21 mouse cellular contexts compared by ENCODE assay signal in the genomic region with DNA sequence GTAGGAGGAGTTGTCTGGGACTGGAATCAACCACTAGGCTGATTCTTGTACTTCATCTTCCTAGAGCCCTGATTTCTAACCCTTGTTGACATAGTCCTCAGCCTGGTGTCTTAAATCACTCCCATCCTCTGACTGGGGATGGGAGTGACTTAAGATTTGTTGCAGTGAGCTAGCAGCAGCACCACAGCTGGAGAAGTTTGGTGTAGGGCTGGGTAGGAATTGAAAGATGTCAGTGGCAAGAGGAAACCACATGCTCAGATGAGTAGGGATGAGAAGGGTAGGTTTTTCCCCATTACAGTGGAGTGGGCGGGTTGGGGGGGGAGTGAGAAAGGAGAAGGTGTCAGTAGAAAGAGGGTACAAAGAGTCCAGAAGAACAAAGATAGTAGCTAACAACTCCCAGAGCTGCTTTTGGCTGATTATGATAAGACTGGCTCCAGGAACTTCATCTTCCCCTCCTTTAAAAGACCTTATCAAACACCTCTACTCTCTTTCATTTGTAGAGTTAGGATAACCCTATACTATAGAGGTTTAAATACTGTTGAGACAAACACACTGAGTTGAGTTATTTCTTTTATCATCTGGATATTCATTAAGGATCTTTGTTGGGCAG. TPM values are rescaled to one million over a fixed set of nuclear protein-coding genes. Genes with fewer than 3 reads are reported as not detected.
DNase-seq lines count a peak whose midpoint lies in the region; ATAC-seq and TF ChIP-seq lines count a peak whose summit lies in the region.
"Had no signal": no experiment of that assay in that cellular context is flagged by ENCODE, and none has a peak within 500 bp of the region (broad histone marks: within the 10 kb centered on the region; RNA-seq: fewer than 3 reads in every experiment).

No protein-coding gene starts in this region.

- 0% methylated on average over 1 of the region's 1 CpGs for WGBS in liver, embryonic 12.5 days (ENCODE audit: insufficient replicate concordance)
- WGBS in kidney, embryonic 14.5 days, result 68% methylated on average over 1 of the region's 1 CpGs

- no peak overlapping the region for H3K4me3 ChIP-seq in gastrocnemius, adult 2 months
- H3K4me3 ChIP-seq in MEL (ENCODE audit: control insufficient read depth in 1 of 2, insufficient read depth in 1 of 2, low read depth in 2 of 2, low read length in 2 of 2), result no peak overlapping the region
- H3K4me3 ChIP-seq in liver, embryonic 12.5 days, result no peak overlapping the region
- H3K4me3 ChIP-seq in kidney, embryonic 14.5 days (ENCODE audit: low read length), result no peak overlapping the region
- H3K4me3 ChIP-seq: embryonic facial prominence, embryonic 10.5 days; kidney, embryonic 15.5 days; midbrain, embryonic 12.5 days had no signal

- peaks cover 47 to 49% of the 10 kb centered on the region in 2 experiments for H3K4me1 ChIP-seq in MEL (ENCODE audit: control insufficient read depth in 1 of 2, insufficient read depth in 2 of 2, low read length in 2 of 2)
- peaks cover 81% of the 10 kb centered on the region for H3K4me1 ChIP-seq in liver, embryonic 12.5 days
- peaks cover 6% of the 10 kb centered on the region; the same call in 1 of the 2 replicates for H3K4me1 ChIP-seq in kidney, embryonic 14.5 days (ENCODE audit: control insufficient read depth, insufficient read depth, low read length)

- intact Hi-C loops in gastrocnemius, adult 2 months (cut with DNase I), result loop anchor here (2.0 kb wide), 1 partner anchor 50 kb away; no protein-coding TSS in a partner anchor

- H3K36me3 ChIP-seq in MEL (ENCODE audit: control insufficient read depth in 1 of 2, insufficient read depth in 2 of 2, low read length in 2 of 2), result peaks cover 0 to 61% of the 10 kb centered on the region in 2 experiments; a peak in 2 of 4 replicates
- H3K36me3 ChIP-seq in liver, embryonic 12.5 days, result no peaks in the 10 kb centered on the region
- no peaks in the 10 kb centered on the region for H3K36me3 ChIP-seq in kidney, embryonic 14.5 days (ENCODE audit: control insufficient read depth, insufficient read depth, low read length)
- H3K36me3 ChIP-seq: embryonic facial prominence, embryonic 10.5 days; kidney, embryonic 15.5 days; midbrain, embryonic 12.5 days had no signal

- no peak overlapping the region; the same call in 1 of the 2 replicates for H3K9ac ChIP-seq in MEL (ENCODE audit: control insufficient read depth, low read depth, low read length, poor library complexity, severe bottlenecking)
- H3K9ac ChIP-seq in liver, embryonic 12.5 days, result no peak overlapping the region
- no peak overlapping the region for H3K9ac ChIP-seq in kidney, embryonic 14.5 days (ENCODE audit: low read depth, low read length)
- H3K9ac ChIP-seq: kidney, embryonic 15.5 days; midbrain, embryonic 12.5 days had no signal

- TF ChIP-seq POLR2A in MEL (IDR thresholded peaks at IDR 0.05; ENCODE audit: control insufficient read depth in 1 of 2, insufficient read depth in 1 of 2, low read depth in 1 of 2, low read length in 2 of 2, poor library complexity in 1 of 2), result no peak

- DNase-seq in gastrocnemius, adult 2 months, result no peak
- no peak for DNase-seq in gastrocnemius, postnatal 25 days
- DNase-seq in MEL (ENCODE audit: low read depth, low spot score), result peak; percentile 84
- no peak for DNase-seq in thymus, postnatal 10 days (ENCODE audit: low spot score in 2 of 2)
- no peak for DNase-seq in layer of hippocampus, postnatal 36 days
- DNase-seq: adrenal gland, postnatal 25 days; cerebellum, adult 11 months; cerebellum, postnatal 10 days; kidney, postnatal 4 days; lung, adult 18-20 months; lung, postnatal 10 days had no signal

- H3K27me3 ChIP-seq in MEL (ENCODE audit: control insufficient read depth in 1 of 2, insufficient read depth in 2 of 2, low read length in 2 of 2), result no peaks in the 10 kb centered on the region
- no peaks in the 10 kb centered on the region for H3K27me3 ChIP-seq in liver, embryonic 12.5 days (replicated peaks)
- no peaks in the 10 kb centered on the region for H3K27me3 ChIP-seq in kidney, embryonic 14.5 days (ENCODE audit: control insufficient read depth, insufficient read depth, low read length)
- H3K27me3 ChIP-seq: kidney, embryonic 15.5 days had no signal

- TF ChIP-seq EP300 in MEL (IDR thresholded peaks at IDR 0.05; ENCODE audit: low read depth in 1 of 2, low read length in 2 of 2), result peak; percentile 94 to 96

- peaks cover 5% of the 10 kb centered on the region; the same call in 1 of the 2 replicates for H3K79me2 ChIP-seq in MEL (ENCODE audit: control insufficient read depth, insufficient read depth, low read length, poor library complexity)

- H3K9me3 ChIP-seq in MEL (replicated peaks; ENCODE audit: insufficient read depth, low read length), result no peaks in the 10 kb centered on the region
- H3K9me3 ChIP-seq in liver, embryonic 12.5 days (replicated peaks), result no peaks in the 10 kb centered on the region
- H3K9me3 ChIP-seq in kidney, embryonic 14.5 days (ENCODE audit: control insufficient read depth, low read length), result no peaks in the 10 kb centered on the region
- H3K9me3 ChIP-seq: embryonic facial prominence, embryonic 10.5 days; kidney, embryonic 15.5 days; midbrain, embryonic 12.5 days had no signal

- H3K4me2 ChIP-seq in liver, embryonic 12.5 days, result peak overlapping the region; percentile 41
- no peak overlapping the region for H3K4me2 ChIP-seq in kidney, embryonic 14.5 days (replicated peaks; ENCODE audit: low read depth, low read length)
- H3K4me2 ChIP-seq: heart, embryonic 11.5 days; kidney, embryonic 15.5 days; midbrain, embryonic 12.5 days had no signal

- peak; percentile 56 for ATAC-seq in liver, embryonic 12.5 days
- peak; percentile 6; the same call in 1 of the 2 replicates for ATAC-seq in megakaryocyte-erythroid progenitor cell, adult 5-6 weeks (replicated peaks; ENCODE audit: low FRiP score, low TSS enrichment, poor library complexity, severe bottlenecking)
- no peak for ATAC-seq in kidney, embryonic 14.5 days (ENCODE audit: low FRiP score, low TSS enrichment)
- ATAC-seq: forebrain, embryonic 16.5 days; intestine, postnatal 0 days had no signal

- TF ChIP-seq RAD21 in MEL (IDR thresholded peaks at IDR 0.05; ENCODE audit: low read depth, low read length), result no peak

- no peak for TF ChIP-seq CTCF in gastrocnemius, adult 2 months (IDR thresholded peaks at IDR 0.05)
- no peak for TF ChIP-seq CTCF in MEL (IDR thresholded peaks at IDR 0.05 in 2 of 3, conservative IDR thresholded peaks at IDR 0.05 in 1 of 3; ENCODE audit: control insufficient read depth in 1 of 3, insufficient read depth in 1 of 3, low read depth in 2 of 3, low read length in 3 of 3, poor library complexity in 1 of 3, severe bottlenecking in 1 of 3)

- H3K27ac ChIP-seq in gastrocnemius, adult 2 months, result 0 out of 2 replicates have a peak overlapping the region, but pooled peaks have one; percentile 50
- peak overlapping the region; percentile 78 for H3K27ac ChIP-seq in MEL (ENCODE audit: control insufficient read depth, low read depth, low read length)
- peak overlapping the region; percentile 69 for H3K27ac ChIP-seq in liver, embryonic 12.5 days
- H3K27ac ChIP-seq in kidney, embryonic 14.5 days (ENCODE audit: low read depth, low read length), result no peak overlapping the region
- H3K27ac ChIP-seq: embryonic facial prominence, embryonic 10.5 days; kidney, embryonic 15.5 days; midbrain, embryonic 12.5 days; stomach, postnatal 0 days had no signal

TF ChIP-seq in MEL, 35 proteins besides CTCF, POLR2A, EP300 and RAD21:
- peak; percentile 82 for TF ChIP-seq RCOR1 (IDR thresholded peaks at IDR 0.05; ENCODE audit: low read depth, low read length)
- TF ChIP-seq ETS1 (IDR thresholded peaks at IDR 0.05; ENCODE audit: low read depth, low read length), result peak; percentile 78; the same call in 1 of the 2 replicates
- TF ChIP-seq MAX (IDR thresholded peaks at IDR 0.05; ENCODE audit: low read length), result peak; percentile 38; the same call in 1 of the 2 replicates
- peak; percentile 93 for TF ChIP-seq TCF12 (IDR thresholded peaks at IDR 0.05; ENCODE audit: low read depth, low read length)
- no peak for TF ChIP-seq USF1 (IDR thresholded peaks at IDR 0.05; ENCODE audit: low read depth, low read length)
- peak; percentile 97 for TF ChIP-seq GATA1 (IDR thresholded peaks at IDR 0.05; ENCODE audit: low read depth, low read length)
- peak; percentile 67; the same call in 1 of the 2 replicates for TF ChIP-seq MYC (IDR thresholded peaks at IDR 0.05; ENCODE audit: low read depth, low read length)
- no peak for TF ChIP-seq NELFE (IDR thresholded peaks at IDR 0.05; ENCODE audit: low read depth, low read length)
- peak; percentile 74 for TF ChIP-seq MAZ (IDR thresholded peaks at IDR 0.05; ENCODE audit: low read depth, low read length)
- TF ChIP-seq POLR2AphosphoS5 (IDR thresholded peaks at IDR 0.05; ENCODE audit: borderline replicate concordance, low read depth, low read length), result no peak
- TF ChIP-seq TAL1 (IDR thresholded peaks at IDR 0.05; ENCODE audit: low read length), result peak; percentile 68
- TF ChIP-seq HCFC1 (IDR thresholded peaks at IDR 0.05; ENCODE audit: low read depth, low read length), result peak; percentile 40; the same call in 1 of the 2 replicates
- 0 out of 2 replicates have a peak, but pooled peaks have one; percentile 31 for TF ChIP-seq TBP (IDR thresholded peaks at IDR 0.05; ENCODE audit: low read depth, low read length)
- TF ChIP-seq MXI1 (IDR thresholded peaks at IDR 0.05; ENCODE audit: low read depth, low read length), result peak; percentile 67; the same call in 1 of the 2 replicates
- TF ChIP-seq USF2 (IDR thresholded peaks at IDR 0.05; ENCODE audit: borderline replicate concordance in 1 of 2, insufficient read depth in 1 of 2, low read depth in 1 of 2, low read length in 2 of 2), result no peak

RNA-seq across cellular contexts. Expression of a gene that starts 42.3 kb away (rescaled TPM):
- 10 to 100 TPM; 32.8 to 49.3 TPM for total RNA-seq in gastrocnemius, adult 2 months (2021)
- total RNA-seq in gastrocnemius, postnatal 25 days (2021), result 10 to 100 TPM; 43.0 to 50.7 TPM
- total RNA-seq in MEL (2012; rRNA removed), result 0.10 TPM in 1 of 2 replicates, not detected in the other
- under 1 TPM in 1 of 2 experiments, not detected in 1; 0.14 TPM for polyA plus RNA-seq in MEL (2012; ENCODE audit: insufficient read depth in 1 of 2, insufficient read length in 2 of 2, low read depth in 1 of 2, low replicate concordance in 2 of 2, missing spikeins in 1 of 2)
- 26.6 and 28.3 TPM in 2 replicates for polyA plus RNA-seq in liver, embryonic 12.5 days (2016; fragmentation: Nextera tagmentation; extraction: Ambion mirVana)
- 1.2 TPM in 1 of 2 replicates, not detected in the other for total RNA-seq in megakaryocyte-erythroid progenitor cell, adult 5-6 weeks (2014; fragmentation: Nextera tagmentation)
- 6.7 and 68.5 TPM in 2 replicates for total RNA-seq in megakaryocyte-erythroid progenitor cell, adult 5-6 weeks (2017)
- 70.5 and 90.2 TPM in 2 replicates for polyA plus RNA-seq in kidney, embryonic 14.5 days (2014; fragmentation: Nextera tagmentation; extraction: Ambion mirVana)
- total RNA-seq in layer of hippocampus, postnatal 36 days (2021), result 10 to 100 TPM; 24.8 to 27.2 TPM
